Mouse (Mus musculus) small intestine, adult 2 months (tissue): ENCODE measurements around the gene Banf1.

ENCODE experiments used
- CTCF ChIP-seq: fragments of 200-500 bp; IDR thresholded peaks from 2 replicates; pipeline ENCODE4 v1.5.1; 2012; ENCODE audit warnings: low read depth, mild to moderate bottlenecking, control low read depth, inconsistent platforms, low read length, moderate library complexity, mixed read lengths; ENCODE audit not compliant: insufficient replicate concordance, insufficient read length; ENCODE audit errors: extremely low read depth
- POLR2A ChIP-seq: fragments of 200-500 bp; IDR thresholded peaks from 2 replicates; pipeline ENCODE4 v1.6.1; 2012; ENCODE audit warnings: low read depth, mild to moderate bottlenecking, control low read depth, inconsistent platforms, low read length, moderate library complexity

DNA sequence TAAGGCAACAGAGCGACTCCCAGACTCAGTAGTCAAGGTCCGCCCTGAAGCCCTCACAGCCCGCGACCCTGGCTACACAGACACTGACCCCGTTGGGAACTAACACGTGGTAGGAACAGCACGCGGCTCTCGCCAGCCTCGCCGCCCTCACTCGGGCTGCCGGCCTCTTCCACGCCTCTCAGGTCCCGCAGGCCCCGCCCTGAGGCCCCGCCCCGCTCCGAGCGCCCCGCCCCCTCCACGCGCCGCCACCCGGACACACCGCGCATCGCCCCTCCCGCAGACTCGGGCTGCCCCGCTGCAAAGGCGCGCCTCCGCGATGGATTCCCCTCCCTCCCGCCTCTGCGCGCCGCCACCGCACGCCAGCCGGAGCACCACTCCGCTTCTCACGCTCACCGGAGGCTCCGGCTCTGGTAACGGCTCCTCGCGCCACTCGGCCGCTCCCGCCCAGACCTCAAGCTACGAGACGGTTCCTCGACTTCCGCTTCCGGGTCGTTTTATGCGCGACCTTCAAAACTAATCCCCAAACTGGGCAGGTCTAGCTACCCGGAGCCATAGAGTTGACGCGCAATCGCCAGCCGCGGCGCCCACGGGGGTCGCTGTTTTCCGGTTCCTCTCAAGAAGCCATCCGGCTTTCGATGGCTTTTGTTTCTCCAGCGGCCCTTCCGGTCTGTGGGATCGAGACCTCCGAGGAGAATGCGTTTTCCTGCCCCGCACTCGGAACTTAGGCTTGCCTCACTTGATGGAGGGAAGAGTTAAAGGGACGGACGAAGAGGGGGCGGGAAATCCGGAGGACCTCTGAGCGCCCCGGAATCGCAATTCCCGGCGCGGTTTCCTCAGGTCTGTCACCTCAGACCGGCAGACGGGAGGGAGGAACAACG, 554 bp downstream of the Banf1 start, which contains the start of gene Eif1ad:
- peak; percentile 37; the same call in 1 of the 2 replicates for TF ChIP-seq POLR2A
- TF ChIP-seq CTCF, result peak; percentile 19; the same call in 1 of the 2 replicates
